In genomic region chr4:123562177-123562815, GRCm38 (mm10) we compare ENCODE assay signal across 21 mouse cellular contexts.
DNase-seq lines count a peak whose midpoint lies in the region; ATAC-seq and TF ChIP-seq lines count a peak whose summit lies in the region.
"Had no signal": no experiment of that assay in that cellular context is flagged by ENCODE, and none has a peak within 500 bp of the region (broad histone marks: within the 10 kb centered on the region; RNA-seq: fewer than 3 reads in every experiment).

No protein-coding gene starts in this region.

- no peaks in the 10 kb centered on the region for H3K27me3 ChIP-seq in heart, embryonic 12.5 days (replicated peaks)
- no peaks in the 10 kb centered on the region for H3K27me3 ChIP-seq in CH12.LX (replicated peaks)
- no peaks in the 10 kb centered on the region for H3K27me3 ChIP-seq in limb, embryonic 10.5 days (ENCODE audit: low read depth, poor library complexity, severe bottlenecking)
- H3K27me3 ChIP-seq: forebrain, embryonic 12.5 days; neural tube, embryonic 12.5 days had no signal

- TF ChIP-seq RAD21 in CH12.LX (IDR thresholded peaks at IDR 0.05; ENCODE audit: low read depth, low read length) = no peak

- in situ Hi-C loops in CH12.LX (cut with MboI; ENCODE audit: low pct_ligation_motif_present, low pct_unique_long_range_greater_than_20kb, low sequenced_read_pairs) = no loop called here

- dilution Hi-C loops in CH12.LX (cut with MboI; ENCODE audit: extremely low pct_ligation_motif_present, extremely low pct_unique_long_range_greater_than_20kb, low sequenced_read_pairs) = no loop called here

- peak overlapping the region; percentile 99 for H3K27ac ChIP-seq in heart, embryonic 12.5 days (ENCODE audit: poor library complexity, severe bottlenecking)
- H3K27ac ChIP-seq in CH12.LX (ENCODE audit: insufficient read depth, low read depth) = peak overlapping the region; percentile 52; the same call in 1 of the 2 replicates
- no peak overlapping the region for H3K27ac ChIP-seq in limb, embryonic 10.5 days
- H3K27ac ChIP-seq: forebrain, embryonic 12.5 days; hindbrain, embryonic 10.5 days; midbrain, embryonic 10.5 days; neural tube, embryonic 12.5 days had no signal

- 40% methylated on average over 3 of the region's 3 CpGs for WGBS in heart, embryonic 12.5 days
- whole genome bisulfite sequencing in limb, embryonic 10.5 days = 76% methylated on average over 3 of the region's 3 CpGs

- H3K9me3 ChIP-seq in heart, embryonic 12.5 days (replicated peaks) = no peaks in the 10 kb centered on the region
- no peaks in the 10 kb centered on the region for H3K9me3 ChIP-seq in CH12.LX (replicated peaks; ENCODE audit: low read length)
- no peaks in the 10 kb centered on the region for H3K9me3 ChIP-seq in limb, embryonic 10.5 days (replicated peaks)
- H3K9me3 ChIP-seq: forebrain, embryonic 12.5 days; G1E; hindbrain, embryonic 10.5 days; midbrain, embryonic 10.5 days; neural tube, embryonic 12.5 days had no signal

- TF ChIP-seq EP300 in CH12.LX (IDR thresholded peaks at IDR 0.05; ENCODE audit: low read length) = peak; percentile 24; the same call in 1 of the 2 replicates

- peak overlapping the region; percentile 23; the same call in 1 of the 2 replicates for H3K4me3 ChIP-seq in heart, embryonic 12.5 days
- H3K4me3 ChIP-seq in CH12.LX (replicated peaks in 1 of 3; ENCODE audit: low read depth in 2 of 3, low read length in 2 of 3, poor library complexity in 1 of 3) = peak overlapping the region in 2 of 3 experiments; percentile 66 to 72
- no peak overlapping the region for H3K4me3 ChIP-seq in limb, embryonic 10.5 days
- H3K4me3 ChIP-seq: forebrain, embryonic 12.5 days; hindbrain, embryonic 10.5 days; midbrain, embryonic 10.5 days; neural tube, embryonic 12.5 days had no signal

- no peak for TF ChIP-seq CTCF in CH12.LX (conservative IDR thresholded peaks at IDR 0.05 in 1 of 2, IDR thresholded peaks at IDR 0.05 in 1 of 2; ENCODE audit: low read depth in 2 of 2, low read length in 2 of 2)

- H3K36me3 ChIP-seq in heart, embryonic 12.5 days = 0 out of 2 replicates have a peak, but pooled peaks cover 6% of the 10 kb centered on the region
- peaks cover 0 to 5% of the 10 kb centered on the region in 2 experiments for H3K36me3 ChIP-seq in CH12.LX (replicated peaks in 1 of 2; ENCODE audit: control insufficient read depth in 1 of 2, insufficient read depth in 1 of 2, low read length in 1 of 2)
- no peaks in the 10 kb centered on the region for H3K36me3 ChIP-seq in limb, embryonic 10.5 days
- H3K36me3 ChIP-seq: forebrain, embryonic 12.5 days; G1E; hindbrain, embryonic 10.5 days; midbrain, embryonic 10.5 days; neural tube, embryonic 12.5 days had no signal

- H3K9ac ChIP-seq in heart, embryonic 12.5 days = no peak overlapping the region
- peak overlapping the region; percentile 82 for H3K9ac ChIP-seq in CH12.LX (ENCODE audit: insufficient read depth, low read depth)
- H3K9ac ChIP-seq: forebrain, embryonic 12.5 days; neural tube, embryonic 12.5 days had no signal

- H3K79me2 ChIP-seq in CH12.LX (replicated peaks; ENCODE audit: control insufficient read depth, extremely low read depth, insufficient read depth, poor library complexity, severe bottlenecking) = peaks cover 62% of the 10 kb centered on the region

- no peak for TF ChIP-seq POLR2A in CH12.LX (IDR thresholded peaks at IDR 0.05; ENCODE audit: low read depth, low read length)

- H3K4me2 ChIP-seq in heart, embryonic 12.5 days = peak overlapping the region; percentile 66
- peak overlapping the region; percentile 93 for H3K4me2 ChIP-seq in CH12.LX (ENCODE audit: insufficient read depth, low read depth, poor library complexity, severe bottlenecking)
- H3K4me2 ChIP-seq: forebrain, embryonic 12.5 days; neural tube, embryonic 12.5 days had no signal

- no peak for ATAC-seq in heart, embryonic 12.5 days (ENCODE audit: insufficient number of reproducible peaks, low FRiP score)
- ATAC-seq in granulocyte monocyte progenitor cell, adult 5-6 weeks (replicated peaks; ENCODE audit: poor library complexity, severe bottlenecking) = peak; percentile 32
- peak; percentile 37 for ATAC-seq in megakaryocyte, adult 5-6 weeks (ENCODE audit: poor library complexity, severe bottlenecking)
- ATAC-seq: CD4-positive, CD25-positive, alpha-beta regulatory T cell, adult 4 months had no signal

- H3K4me1 ChIP-seq in heart, embryonic 12.5 days (replicated peaks) = peaks cover 53% of the 10 kb centered on the region
- peaks cover 24 to 71% of the 10 kb centered on the region in 2 experiments for H3K4me1 ChIP-seq in CH12.LX (ENCODE audit: control insufficient read depth in 1 of 2, insufficient read depth in 2 of 2)
- H3K4me1 ChIP-seq in limb, embryonic 10.5 days = peaks cover 28% of the 10 kb centered on the region

- no peak for DNase-seq in heart, adult 8-10 months (ENCODE audit: low spot score)
- DNase-seq in CH12.LX (ENCODE audit: extremely low read depth) = no peak
- DNase-seq in B cell, adult 2 months = no peak
- no peak for DNase-seq in limb, embryonic 10.5 days (ENCODE audit: low spot score)
- DNase-seq: cerebellum, adult 8-10 months; gastrocnemius, postnatal 25 days; kidney, adult 2 months; kidney, postnatal 10 days; layer of hippocampus, postnatal 36 days; lung, adult 18-20 months; lung, postnatal 14 days; thymus, postnatal 36 days had no signal

TF ChIP-seq in CH12.LX, 34 proteins besides CTCF, POLR2A, EP300 and RAD21:
- TF ChIP-seq ETS1 (conservative IDR thresholded peaks at IDR 0.05; ENCODE audit: low read depth, low read length) (no peak), PAX5 (IDR thresholded peaks at IDR 0.05; ENCODE audit: low read length) (no peak), ZNF384 (IDR thresholded peaks at IDR 0.05; ENCODE audit: low read depth, low read length) (no peak), NRF1 (IDR thresholded peaks at IDR 0.05; ENCODE audit: low read depth, low read length) (no peak), ZMIZ1 (IDR thresholded peaks at IDR 0.05; ENCODE audit: low read depth, low read length) (no peak), MEF2A (IDR thresholded peaks at IDR 0.05; ENCODE audit: borderline replicate concordance, low read depth, low read length) (no peak), CHD1 (IDR thresholded peaks at IDR 0.05; ENCODE audit: low read depth, low read length) (no peak; the same call in 1 of the 2 replicates), ELF1 (IDR thresholded peaks at IDR 0.05; ENCODE audit: low read depth, low read length) (no peak), IRF4 (IDR thresholded peaks at IDR 0.05; ENCODE audit: low read depth, low read length) (0 out of 2 replicates have a peak, but pooled peaks have one; percentile 16), MAX (IDR thresholded peaks at IDR 0.05; ENCODE audit: low read length) (no peak), NELFE (IDR thresholded peaks at IDR 0.05; ENCODE audit: low read depth, low read length) (no peak), MAFK (IDR thresholded peaks at IDR 0.05; ENCODE audit: insufficient replicate concordance, low read length) (no peak), SMC3 (IDR thresholded peaks at IDR 0.05; ENCODE audit: low read depth, low read length) (no peak), GABPA (IDR thresholded peaks at IDR 0.05; ENCODE audit: insufficient replicate concordance, low read depth, low read length) (no peak), TCF12 (IDR thresholded peaks at IDR 0.05; ENCODE audit: low read depth, low read length) (no peak), SIN3A (IDR thresholded peaks at IDR 0.05; ENCODE audit: low read length) (0 out of 2 replicates have a peak, but pooled peaks have one; percentile 37)
